Mouse (Mus musculus): ENCODE data around the gene Ushbp1.

- TF ChIP-seq CTCF (IDR thresholded peaks at IDR 0.05; ENCODE audit: low read depth, low read length) (no peak), TAL1 (conservative IDR thresholded peaks at IDR 0.05; ENCODE audit: low read depth, low read length) (no peak)
Observed at GRCm38 (mm10) chr8:71346581-71346980, 49.0 kb downstream of the Ushbp1 start.

Measured in G1E (cell line).